Mouse (Mus musculus): Measurements from ENCODE around the gene Nbea.

Gene Nbea

DNA sequence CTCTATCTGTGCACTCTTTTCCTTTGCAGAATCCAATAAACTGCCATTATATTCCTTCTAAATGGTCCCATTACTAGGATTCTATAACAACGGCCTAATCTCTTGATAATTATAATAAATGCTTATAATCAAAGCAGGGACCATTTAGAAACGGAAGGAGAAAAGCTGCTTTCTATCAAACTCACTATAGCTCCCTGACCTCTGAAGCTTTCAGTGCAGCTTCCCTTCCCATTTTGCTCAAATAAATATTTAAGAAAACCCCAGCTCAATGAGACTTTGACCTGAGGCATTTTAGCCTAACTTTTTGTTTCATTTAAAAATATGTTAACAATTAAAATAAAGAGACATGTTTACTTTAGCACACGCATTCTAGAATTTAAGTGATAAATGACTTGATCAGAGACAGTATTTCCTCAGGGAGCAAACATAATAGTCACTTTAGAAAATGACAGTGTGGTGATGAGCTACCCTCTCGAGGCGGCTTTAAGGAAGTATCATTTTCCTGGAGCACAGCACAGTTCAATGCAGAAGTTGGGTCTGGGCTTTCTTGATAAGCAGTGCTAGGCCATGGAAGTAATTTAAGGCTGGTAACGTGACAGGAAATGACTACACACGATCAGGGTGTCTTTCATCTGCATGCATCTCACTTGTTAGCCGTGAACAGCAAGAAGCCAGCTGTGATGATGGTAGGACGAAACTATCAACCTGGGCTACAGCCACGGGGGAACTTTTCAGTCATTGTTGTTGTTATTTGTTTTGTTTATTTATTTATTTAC is 354.8 kb downstream of the Nbea start:
- in situ Hi-C loops (cut with MboI): no loop called here

DNA sequence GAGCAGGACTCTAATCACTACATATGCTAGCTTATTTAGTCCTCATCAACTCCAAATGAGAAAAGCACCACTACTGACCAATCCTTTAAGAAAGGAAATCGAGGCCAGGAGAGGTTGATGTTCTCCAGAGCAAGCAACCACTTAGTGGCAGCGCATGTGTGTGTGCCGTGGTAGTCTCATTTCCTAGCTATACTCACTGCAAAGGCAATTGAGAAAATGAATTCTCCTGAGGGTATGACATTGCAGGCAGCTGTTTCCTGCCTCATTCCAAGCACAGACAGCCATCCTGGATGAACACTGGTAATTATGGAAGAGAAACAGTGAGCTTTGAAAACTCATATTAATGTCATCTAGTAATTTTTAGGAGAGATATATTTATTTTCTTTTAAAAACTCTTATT is 358.6 kb downstream of the Nbea start:
- in situ Hi-C loops (cut with MboI): no loop called here

DNA sequence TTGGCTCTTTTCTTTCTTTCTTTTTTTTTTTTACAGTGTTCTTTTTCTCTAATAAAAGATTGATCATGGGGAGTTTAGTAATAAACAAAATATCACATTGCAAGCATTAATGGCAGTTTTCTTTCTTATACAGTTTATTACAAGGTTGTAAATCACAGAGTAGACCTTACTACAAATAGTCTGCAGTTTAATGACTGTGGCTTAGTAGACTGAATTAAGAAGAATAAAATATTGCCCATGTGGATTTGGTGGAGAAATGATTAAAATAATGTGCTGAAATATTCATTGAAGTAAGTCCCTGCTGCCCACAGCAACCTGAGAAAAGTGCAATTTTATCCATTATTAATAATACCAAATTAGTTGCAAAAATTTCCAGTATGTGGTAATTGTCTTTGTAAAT is 363.9 kb downstream of the Nbea start:
- in situ Hi-C loops (cut with MboI): no loop called here

DNA sequence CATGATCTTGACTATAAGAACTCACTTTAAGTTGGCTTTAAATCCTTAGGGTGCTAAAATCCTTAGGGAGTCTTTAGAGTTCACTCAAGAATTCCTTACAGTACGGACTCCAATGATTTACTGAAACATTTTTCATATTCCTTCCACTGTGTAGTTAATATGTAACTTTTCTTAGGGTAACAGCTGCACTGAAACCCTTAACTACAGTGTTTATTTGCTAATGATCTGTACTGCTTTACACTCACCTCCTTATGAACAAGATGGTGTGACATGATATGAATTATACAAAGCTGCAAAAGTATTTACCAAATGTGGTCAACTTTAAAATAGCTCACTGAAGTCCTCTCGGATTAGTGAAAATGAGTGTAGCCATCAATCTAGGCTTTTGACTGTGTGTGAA is 365.4 kb downstream of the Nbea start:
- in situ Hi-C loops (cut with MboI): no loop called here

DNA sequence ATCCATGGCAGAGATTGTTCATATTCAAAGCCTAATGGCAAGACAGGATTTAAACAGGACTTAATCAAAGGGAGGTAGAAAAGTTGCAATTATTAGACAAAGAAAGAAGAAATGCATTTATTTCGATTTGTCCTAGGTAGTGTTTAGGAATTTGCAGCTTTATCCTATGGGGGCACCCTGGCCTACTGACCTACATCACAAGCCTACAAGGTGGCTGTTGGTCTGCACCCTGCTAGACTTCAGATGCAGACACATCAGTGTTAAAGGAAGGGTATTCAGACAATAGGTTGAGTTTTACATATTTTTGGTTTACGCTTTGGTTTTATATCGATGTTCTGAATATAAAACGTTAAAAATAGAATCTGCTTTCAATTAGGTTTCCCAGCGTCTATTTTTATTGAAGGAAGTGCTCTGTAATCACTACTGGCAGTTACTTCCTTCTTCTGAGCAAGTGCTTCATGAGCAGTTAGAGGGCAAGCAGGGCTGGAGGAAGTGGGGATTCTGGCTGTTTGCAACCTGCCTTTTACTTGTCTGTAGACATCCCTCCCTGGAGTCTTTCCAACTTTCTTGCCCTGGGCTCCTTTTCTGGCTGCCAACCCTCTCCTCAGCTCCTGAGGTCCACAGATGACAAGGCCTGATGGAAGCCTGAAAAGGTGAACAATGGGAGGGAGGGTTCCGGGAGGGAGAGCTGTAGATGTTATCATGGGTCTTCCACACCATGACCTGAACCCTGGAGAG is 366.7 kb downstream of the Nbea start:
- in situ Hi-C loops (cut with MboI): no loop called here

DNA sequence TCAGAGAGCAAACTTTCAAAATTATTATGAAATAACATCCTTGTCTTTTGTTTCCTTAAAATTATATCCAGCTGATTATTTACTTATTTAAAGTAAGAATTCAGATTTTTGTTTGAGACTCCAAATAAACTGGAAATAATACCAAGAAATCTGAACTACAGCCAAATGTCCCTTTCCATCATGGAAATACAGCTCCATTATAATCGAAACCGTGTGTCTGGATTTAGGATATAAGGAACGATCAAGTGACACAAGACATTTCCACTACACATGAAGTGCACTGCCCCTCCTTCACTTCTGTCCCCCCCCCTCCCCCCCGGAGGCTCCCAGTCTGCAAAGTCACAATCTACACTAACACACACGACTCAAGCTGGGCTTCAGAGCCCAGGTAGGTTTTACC is 367.4 kb downstream of the Nbea start:
- in situ Hi-C loops (cut with MboI): no loop called here

DNA sequence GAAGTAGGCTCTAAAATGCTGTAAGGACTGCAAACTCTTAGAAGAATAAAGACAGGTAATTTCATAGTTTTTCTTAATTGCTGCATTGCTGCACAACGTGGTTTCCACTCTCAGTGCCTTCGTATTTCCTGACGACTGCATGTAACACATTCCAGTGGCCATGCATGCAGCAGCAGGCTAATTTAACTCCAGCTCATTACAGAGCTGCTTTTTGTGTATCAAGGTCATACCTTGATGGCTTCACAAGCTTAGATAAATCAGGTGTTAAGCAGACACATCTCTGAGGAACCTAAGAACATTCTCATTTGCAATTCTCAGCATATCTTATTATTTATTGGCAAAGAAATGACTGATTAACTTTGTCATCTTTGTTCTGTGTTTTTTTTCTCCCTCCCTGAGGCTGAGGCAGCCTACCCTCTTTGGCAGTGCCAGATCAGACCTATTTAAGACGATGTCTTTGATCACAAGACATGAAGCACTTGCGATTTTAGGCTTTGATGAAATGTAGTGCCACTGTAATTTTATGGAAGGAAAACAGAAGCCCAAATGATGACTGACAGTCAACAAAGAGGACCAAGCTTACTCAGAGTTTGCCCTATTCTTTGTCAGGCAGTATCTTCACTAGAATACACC is 368.4 kb downstream of the Nbea start:
- in situ Hi-C loops (cut with MboI): no loop called here

DNA sequence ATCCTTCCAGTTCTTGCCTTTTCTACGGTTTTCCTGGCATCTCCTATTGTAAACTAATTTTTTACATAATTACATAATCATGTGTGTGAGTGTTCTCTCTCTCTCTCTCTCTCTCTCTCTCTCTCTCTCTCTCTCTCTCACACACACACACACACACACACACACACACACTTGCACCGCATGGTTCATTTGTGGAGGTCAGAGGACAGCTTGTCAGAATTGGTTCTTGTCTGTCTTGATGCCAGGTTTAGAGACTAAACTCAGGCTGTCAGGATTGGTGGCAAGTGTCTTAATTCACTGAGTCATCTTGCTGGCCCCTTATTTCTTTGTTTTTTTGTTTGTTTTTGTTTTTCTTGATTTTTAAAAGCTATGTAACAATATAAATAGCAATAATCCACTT is 388.7 kb downstream of the Nbea start:
- in situ Hi-C loops (cut with MboI): no loop called here

DNA sequence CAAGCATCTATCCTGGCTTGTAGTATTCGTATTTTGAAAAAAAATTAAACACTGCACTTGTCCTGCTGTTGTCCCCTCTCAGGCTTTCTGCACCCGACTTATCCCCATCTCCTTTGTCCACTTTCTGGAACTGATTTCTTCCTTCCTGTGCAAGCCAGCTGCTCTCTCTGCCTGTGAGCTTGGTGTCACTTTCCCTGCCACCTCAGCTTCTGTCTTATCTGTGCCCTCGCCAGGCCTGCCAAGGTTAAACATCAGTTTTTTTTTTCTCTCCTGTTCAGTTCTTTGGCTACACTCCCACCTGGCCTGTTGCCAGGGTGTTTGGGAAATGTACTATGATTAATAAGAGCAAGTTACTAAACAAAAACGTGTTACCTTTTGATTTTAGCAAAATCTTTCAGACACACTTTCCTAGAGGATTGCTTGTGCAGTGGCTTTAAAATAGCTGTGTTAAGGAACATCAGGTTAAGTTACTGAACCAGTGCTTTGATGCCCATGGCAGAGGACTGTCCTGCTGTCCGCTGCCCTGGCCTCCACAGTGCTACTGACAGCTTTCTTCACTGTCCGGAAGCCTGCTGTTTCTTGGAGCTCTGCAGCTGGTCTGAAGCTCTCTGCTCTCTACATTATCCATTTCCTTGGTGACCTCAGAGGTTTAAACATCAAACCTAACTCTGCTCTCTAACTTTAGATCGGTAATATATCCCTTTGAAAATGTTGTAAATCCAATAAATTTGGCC is 389.5 kb downstream of the Nbea start:
- in situ Hi-C loops (cut with MboI): no loop called here

DNA sequence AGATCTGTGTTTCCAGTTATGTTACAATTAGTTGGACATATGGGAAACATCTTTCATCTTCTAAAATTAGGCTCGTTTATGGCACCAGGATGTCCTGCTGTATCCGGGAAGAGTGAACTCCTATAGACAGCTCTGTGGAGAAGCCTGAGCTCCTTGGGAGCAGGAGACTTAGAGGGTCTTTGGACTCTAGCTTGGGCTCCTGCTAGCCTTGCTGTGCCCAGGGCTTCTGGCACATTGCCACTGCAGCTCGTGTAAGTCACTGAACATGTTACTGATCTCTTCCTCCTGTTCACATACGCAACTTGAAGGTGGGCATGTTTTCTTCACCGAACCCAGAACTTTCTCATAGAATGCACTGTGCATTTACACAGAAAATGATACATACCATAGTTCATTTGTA is 391.2 kb downstream of the Nbea start:
- in situ Hi-C loops (cut with MboI): no loop called here

DNA sequence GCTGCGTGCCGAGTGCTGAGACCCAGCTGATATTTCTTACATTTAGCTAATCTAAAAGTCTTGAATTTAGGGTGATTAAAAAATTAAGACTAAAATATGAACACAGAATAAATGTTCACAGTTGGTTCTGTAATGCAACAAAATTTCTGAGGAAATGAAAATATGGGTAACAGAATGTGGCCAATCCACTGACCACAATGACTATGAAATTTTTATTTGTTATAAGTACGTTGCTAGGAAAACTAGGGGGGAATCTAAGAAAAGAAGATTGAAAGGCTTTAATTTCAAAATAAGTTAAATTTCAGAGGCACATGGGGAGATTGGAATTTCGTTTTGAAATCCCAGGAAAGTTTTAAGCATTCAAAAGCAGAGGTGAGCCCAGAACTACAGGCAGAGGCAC is 392.9 kb downstream of the Nbea start:
- in situ Hi-C loops (cut with MboI): no loop called here

DNA sequence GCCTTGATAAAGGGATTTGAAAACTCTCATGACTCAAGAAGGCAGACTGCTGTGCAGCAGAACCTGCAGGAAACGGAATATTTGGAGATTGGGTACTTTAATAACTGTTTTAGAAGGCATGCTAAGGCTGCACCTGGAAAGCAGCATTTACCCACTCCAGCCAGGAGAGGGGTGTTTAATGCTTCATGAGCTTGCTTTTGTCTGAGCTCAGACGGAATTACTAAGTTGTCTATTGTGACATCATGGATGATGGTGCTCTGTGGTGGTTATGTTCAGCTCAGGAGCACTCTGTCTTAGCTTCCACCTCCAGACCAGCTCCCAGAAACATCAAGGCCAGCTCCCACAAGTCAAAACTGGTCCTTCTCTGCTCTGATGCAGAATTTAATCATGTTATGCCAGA is 393.6 kb downstream of the Nbea start:
- in situ Hi-C loops (cut with MboI): no loop called here

DNA sequence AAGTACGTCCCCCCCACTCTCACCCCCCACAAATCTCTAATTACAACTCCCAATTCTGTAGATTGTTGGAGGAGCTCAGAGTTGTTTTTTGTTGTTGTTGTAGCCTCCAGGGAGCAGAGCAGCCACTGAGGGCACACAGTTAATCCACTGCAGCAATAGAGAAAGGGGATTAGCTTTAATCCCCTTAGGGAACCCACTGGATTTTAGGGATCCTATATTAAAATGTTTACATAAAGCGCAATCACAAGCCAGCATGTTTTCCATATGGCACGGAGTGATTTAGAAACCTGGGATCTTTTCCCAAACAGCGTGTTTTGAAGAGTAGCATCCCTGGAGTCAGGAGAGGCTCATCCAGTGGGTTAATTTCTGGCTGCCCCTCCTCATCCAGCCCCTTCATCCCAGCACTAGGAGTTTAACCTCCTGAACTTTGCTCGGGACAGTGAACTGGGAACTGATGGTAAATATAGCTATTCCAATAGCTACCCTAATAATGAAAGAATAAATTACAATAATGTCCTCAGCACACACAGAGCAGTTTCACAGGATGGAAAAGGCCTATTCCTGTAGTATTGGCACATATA is 394.8 kb downstream of the Nbea start:
- in situ Hi-C loops (cut with MboI): no loop called here

DNA sequence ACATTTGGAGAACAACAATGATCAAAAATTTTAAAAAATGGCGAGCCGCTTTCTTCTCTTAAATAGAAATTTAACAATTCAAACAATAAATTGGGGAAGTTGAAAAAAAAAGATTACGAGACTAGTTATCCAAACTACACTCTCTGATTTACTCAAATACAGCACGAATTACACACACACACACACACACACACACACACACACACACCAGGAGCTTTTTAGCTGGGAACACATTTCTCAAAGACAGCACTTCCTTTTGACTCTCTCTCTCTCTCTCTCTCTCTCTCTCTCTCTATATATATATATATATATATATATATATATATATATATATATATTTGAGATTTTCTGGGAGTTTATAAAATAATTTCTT is 395.3 kb downstream of the Nbea start:
- in situ Hi-C loops (cut with MboI): no loop called here

DNA sequence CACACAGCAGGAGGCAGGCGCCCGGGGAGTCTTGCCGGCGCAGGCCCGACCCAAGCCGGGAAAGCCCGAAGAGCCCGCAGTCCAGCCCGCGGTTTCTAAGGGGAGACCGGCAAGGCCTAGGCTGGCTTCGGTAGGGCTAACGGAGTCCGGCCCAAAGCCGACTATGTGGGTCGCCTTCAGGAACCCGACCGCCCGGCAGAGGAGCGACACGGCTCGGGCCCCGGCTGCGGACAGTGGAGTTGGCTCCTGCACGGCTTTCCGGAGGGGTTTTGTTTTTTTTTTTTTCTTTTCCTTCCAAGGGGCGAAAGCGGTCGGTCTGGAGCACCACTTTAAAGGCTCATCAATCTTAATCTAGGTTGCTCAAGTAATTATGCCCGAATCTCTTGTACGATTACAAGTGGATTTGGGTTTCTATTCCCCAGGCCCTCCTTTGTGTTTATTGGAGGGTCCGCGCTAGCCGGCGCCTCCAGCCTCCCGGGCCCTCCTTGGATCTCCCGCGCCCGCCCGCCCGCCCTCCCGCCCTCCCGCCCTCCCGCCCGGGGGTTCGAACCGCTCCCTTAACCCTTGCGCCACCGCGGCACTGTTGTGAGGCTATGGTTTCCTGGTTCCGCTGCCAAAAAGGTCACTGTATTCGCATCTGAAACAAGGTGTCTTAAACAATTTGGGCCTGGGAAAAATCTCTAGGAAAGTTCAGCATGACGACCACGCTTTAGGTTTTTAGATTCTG is 395.9 kb downstream of the Nbea start:
- in situ Hi-C loops (cut with MboI): no loop called here

DNA sequence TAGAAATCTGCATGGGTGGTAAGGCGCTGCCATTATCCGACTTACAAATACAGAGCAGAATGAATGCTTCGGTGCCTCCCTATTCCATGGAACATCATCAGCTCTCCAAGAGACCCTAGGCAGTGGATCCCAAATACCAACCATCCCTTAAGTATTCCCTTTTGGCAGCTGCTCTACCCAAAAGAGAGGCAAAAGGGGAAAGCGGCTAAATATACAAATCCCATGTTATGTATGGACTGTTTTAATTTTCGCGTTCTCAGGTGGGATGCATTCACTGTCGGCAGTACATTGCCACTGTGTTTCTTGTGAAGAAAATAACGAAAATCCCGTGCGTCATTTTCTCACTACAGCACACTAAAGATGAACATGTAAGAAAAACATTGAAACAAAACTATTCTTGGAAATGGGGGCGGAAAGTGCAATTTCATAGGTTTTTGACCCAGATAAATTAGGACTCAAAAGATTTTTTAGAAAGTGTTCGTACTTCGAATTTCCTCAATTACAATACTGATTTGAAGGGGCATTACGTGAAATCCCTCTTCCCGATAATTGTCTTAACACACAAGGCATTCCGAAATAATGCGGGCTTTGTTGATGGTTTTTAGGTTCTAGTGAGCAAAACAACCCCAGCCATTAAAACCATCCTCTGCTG is 396.5 kb downstream of the Nbea start:
- in situ Hi-C loops (cut with MboI): no loop called here

DNA sequence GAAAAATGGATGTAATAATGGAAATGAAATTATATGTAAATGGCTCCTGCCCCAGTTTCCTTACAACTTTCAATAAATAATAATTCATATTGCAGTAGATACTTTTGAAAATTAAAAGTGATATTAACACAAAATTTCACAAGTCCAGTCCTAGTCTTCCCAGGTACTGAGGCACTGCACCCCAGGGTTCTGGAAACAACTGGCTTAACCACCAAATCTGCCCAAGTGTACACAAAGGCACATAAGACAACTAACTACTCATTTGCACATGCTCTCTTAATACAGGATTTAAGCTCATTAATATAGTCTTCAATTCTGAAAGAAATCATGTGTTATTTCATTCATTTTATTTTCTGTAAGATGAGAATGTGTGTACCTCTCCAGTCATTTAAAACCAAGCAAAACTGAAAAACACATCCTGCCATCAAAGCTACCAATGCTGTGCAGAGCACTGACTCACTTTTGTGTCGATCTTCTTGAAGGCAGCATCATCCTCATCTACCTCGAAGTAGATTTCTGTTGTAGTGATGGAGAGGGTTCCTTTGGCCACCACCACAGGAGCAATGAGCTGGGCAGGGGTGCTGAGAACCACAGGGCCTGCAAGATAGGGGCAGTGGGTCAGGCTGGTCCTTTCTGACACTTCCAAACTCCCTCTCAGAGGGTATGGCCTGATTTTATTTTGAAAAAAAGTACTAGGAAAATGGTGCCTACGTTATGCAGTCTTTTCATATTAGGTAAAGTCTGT is 397.3 kb downstream of the Nbea start:
- in situ Hi-C loops (cut with MboI): no loop called here

DNA sequence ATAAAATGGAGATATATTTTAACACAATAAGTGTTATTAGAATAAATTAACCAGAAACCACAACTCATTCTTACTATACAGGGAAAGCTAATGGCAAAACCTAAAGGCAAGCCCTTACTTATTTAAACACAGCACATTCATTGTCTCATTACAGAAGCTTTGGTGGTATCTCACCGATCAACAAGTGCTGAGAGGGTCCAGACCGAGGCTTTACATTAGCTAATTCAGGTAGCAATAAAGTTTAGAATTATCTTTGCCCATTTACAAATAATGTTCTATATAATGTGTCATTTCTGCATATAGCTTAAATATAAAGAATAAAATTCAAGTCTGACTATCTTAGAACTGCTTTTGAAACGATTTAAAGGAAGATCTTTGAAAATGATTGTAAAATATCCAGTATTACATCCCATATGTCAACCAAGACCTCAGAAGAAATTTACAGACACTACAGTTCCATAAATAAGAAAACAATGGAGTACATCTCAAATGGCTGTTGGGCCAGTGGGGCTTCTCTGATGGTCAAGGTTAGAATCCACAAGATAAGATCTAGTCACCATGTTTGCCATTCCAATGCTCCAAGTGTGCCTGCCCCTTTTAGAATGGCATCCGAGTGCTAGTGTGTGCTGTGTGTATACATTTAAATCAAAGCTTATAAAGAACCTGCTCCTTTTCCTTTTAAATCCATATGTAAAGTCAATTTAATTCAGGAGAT is 398.1 kb downstream of the Nbea start:
- in situ Hi-C loops (cut with MboI): no loop called here

DNA sequence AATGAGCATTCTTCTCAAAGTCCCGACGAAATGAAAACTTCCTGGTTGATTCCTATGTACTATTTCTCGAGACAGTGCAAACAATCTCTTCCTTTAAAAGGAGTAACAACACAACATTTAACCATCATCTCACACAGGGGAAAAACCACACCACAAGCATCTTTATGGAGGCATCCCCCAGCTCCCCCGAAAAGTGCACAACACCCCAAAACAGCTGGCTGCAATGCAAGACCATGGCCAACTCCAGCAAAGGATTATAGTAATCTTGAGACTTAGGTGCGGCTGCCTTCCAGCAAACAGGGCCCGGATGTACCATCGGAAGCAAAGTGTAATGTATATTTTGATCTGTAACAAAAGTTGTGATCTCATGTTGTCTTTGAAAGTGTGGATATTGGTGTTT is 399.4 kb downstream of the Nbea start:
- in situ Hi-C loops (cut with MboI): no loop called here
